Mouse (Mus musculus): ENCODE data around the gene Ikzf2.

The Ikzf2 gene

DNA sequence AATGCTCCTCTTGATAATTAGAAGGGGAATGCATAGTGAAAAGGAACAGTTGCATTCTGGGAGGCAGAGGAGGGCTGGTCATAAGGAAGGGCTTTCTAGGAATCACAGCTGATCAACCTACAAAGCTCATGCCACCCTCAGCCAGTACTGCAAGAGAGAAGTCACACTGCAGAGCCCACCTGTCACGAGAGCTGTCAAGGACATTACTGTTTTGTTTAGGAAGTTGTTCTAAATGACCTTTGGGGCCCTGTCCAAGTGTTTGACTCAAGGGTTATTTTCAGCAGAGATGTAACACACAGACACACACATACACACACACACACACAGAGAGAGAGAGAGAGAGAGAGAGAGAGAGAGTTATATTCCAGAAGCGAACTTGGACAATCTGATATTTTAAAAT lies 27.3 kb downstream of the Ikzf2 start:
- DNase-seq (ENCODE audit: low spot score) = no peak

DNA sequence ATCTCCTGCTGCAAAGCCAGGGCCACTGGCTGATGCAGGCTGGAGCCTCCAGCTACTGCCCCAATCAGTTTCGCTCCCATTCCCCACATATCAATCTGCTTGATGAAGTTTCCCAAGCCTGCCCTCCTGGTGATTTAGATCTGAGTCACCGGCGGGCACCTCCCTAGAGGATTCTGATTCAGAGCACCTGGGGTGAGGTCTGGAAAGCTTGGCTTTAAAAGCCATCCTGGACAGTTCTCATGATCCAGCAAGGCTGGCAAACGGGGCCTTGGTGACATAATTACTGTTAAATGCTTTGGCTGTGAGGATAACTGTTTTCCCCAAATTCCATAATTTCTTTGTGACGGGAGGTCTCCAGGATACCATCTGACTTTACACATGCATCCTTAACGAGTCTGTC lies 29.0 kb downstream of the Ikzf2 start:
- no peak for DNase-seq (ENCODE audit: low spot score)

DNA sequence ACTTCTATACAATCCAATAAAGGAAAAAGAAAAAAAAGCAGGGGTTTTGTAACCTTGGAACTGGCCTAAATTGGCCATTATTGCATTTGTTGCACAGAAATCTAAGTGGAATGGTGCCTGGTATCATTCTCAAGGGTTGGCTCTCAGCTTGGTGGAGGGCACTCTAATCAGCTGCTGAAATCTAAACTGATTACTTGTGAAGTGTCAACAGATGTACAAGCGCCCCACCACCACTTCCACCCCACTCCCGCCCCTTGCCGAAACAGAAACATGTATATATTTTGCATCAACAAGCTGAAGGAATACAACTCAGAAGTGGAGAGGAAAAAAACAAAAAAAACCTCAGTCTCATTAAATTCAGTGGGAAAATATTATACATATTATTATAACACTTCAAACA lies 29.6 kb downstream of the Ikzf2 start:
- DNase-seq (ENCODE audit: low spot score) = no peak

DNA sequence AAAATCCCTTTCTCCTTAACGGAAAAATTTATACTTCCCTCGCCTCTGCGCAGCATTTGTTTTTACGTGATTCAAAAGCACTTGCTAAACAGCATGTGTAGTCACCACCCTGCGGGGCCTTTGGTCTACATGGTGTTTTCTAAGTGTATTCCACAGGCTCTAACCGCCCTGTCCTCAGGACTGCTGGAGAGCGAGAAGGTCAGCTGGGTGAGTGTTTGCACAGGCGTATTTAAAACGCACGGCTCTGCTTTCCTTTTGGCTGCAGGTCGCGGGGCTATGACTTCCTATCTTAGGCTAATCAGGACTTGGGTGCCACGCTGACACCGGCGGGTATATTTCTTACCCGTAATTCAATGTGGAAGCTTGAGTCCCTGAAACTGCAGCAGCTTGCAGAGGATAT lies 30.1 kb downstream of the Ikzf2 start:
- no peak for DNase-seq (ENCODE audit: low spot score)

DNA sequence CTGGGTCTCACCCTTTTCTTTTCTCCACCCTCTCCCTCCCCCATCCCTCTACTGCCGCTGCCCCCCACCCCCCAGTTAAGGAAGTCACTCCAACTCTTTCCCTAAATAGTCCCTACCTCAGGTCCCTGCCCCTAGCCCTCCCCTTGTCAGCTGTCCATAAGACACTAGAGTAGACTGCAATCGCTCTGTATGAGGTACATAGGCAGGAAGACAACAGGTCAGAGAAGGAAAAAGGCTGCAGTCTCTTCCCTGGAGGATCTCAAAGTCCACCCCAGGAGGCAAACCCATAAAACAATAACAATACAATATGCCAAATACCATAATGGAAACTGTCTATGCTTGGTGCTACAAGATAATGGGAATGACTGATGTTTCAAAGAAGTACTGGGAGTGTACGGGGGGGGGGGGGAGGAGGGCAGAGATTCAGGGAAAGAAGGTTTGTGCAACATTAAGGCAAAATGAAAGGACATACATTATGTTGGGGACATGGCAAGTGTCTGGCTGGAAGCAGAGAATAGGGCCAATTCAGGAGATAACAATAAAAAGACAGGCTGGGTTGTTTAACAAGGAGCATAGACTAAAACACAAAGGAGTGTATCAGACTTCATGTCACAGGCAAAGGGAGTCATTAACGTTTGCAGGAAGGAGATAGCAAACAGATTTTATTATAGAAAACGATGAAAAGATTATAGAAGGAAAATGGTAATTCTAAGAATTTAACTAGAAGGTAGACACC lies 30.8 kb downstream of the Ikzf2 start:
- no peak for DNase-seq (ENCODE audit: low spot score)

DNA sequence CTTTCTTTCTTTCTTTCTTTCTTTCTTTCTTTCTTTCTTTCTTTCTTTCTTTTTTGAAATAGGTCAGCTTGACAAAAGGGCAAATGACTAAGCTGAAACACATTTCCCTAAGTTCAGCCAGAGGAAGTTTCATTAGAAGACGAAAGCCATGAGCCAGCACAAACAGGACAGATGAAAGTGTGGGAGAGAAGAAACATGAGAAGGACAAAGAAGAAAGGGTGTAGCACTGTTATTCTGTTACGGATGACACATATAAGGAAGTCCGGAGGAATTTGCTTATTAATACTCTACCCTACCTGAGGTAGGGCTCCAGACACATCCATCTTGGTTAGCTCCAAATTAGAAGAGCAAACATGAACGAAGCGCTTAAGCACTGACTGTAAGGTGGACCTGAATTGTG lies 31.7 kb downstream of the Ikzf2 start:
- DNase-seq (ENCODE audit: low spot score) = no peak

DNA sequence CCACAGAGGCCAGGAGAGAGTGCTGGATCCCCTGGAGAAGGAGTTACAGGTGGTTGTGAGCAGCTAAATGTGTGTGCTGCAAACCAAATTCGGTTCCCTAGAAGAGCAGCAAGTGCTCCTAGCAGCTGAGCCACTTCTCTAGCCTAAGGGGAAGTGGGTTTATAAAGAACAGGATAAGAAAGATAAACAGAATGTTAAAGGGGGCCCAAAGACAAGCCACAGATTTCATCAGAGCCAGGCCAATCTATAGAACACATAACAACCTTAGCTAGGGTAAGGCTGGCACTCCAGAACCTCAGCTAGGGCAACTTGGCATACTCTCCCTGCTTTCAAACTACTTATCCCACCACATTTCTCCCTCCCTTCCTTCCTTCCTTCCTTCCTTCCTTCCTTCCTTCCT lies 32.1 kb downstream of the Ikzf2 start:
- no peak for DNase-seq (ENCODE audit: low spot score)

DNA sequence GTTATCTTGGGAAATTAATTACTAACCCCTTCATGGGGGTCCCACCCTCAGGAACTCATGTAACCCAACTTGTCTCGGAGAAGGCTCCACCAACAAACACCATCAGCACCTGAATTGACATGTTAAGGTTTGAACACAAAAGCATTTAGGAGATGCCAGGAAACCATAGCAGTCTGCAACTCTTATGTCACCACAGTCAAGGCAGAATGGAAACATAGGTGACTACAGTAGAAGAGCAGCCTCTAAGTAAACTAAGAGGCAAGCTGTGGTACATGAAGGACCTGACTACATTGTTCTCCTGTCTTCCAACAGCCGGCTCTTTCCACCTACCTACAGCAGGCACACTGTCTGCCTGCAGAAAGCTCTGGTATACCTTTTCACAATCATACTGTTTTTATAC lies 33.6 kb downstream of the Ikzf2 start:
- no peak for DNase-seq (ENCODE audit: low spot score)

DNA sequence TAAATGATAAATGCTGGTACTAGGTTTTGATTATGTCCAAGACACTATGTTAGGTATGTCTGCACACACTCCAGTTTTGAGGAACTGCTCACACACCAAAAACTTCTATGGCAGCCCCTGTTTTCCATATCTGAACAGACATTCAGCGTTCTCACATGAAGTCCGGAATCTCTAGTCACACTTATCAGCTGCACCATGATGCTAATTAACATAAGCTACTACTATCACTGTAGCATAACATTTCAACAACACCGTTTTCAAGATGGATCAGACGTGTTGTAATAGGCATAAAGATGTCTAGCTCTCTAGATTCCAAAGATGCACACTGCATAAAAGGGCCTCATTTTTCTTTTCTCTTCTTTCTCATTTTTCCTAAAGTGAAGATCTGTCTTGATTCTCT lies 43.9 kb downstream of the Ikzf2 start:
- DNase-seq (ENCODE audit: low spot score) = no peak

DNA sequence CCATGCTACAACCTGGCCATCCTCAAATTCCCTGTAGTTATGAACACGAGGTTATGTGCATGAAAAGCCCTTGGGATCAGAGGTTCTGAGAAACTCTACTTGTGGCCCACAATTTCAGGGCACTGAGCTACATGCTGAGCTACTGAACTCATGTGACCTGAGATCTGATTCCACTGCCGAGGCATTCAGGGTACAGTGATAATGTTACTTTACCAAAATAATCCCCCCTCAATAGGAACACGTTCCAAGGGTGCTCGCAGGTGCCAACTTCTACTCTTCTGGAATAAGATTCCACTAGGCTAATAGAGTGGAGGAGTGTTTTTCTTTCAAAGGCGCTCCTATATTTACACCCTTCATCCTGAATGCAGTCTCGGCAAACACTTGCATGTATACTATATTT lies 45.1 kb downstream of the Ikzf2 start:
- no peak for DNase-seq (ENCODE audit: low spot score)

DNA sequence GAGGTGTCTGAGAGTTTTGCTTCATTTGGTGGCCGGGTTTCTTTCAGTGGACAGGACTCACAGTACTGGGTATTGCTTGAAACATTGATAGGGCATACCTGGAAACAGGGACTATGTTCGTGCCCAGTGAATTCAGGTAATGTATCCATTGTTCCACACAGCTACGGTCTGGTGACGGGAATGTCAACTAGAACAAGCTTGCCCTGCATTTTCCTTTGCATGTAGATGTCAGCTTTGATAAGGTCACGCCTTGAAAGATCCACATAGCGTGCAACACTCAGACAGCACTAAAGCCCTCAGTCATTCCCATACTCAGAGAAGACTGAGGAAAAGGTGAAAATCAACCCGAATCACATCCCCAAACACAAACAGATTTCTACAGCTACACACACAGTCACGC lies 48.7 kb downstream of the Ikzf2 start:
- no peak for DNase-seq (ENCODE audit: low spot score)

DNA sequence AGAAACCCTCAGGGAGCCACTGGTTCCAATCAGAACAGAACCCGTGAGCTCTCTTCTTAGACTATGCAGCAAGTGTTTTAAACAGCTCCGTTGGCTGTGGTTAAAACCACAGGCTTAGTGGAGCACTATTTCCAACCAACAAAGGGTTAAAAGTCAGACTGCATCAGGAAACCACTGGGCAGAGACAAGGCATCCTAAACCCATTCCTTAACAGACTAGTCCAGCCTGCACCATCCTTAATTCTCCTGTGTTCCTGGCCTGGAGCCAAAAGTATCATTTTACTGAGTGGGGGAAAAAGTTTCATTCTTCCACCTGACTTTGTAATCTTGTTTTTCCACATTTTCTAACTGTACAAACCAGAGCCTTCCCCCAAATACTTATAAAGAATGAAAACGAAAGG lies 49.1 kb downstream of the Ikzf2 start:
- peak; percentile 11 for DNase-seq (ENCODE audit: low spot score)

DNA sequence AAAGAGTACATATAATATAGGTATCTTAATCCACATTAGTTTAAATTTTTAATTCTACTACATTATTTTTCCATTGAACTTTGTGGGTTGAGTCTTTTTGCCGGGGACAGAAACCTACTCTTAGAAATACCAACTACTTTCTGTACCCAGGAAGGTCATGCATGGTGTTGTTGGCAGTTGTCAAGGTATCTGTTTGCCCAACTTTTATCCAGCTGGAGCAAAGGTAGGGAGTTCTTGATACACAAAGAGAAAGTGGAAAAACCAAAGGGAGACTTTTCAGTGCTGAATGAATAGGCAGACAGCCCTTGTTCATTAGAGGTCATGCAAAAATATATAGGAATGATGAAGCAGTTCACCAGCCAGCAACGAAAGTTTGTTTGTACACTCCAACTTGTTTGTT lies 52.8 kb downstream of the Ikzf2 start:
- DNase-seq (ENCODE audit: low spot score) = no peak

DNA sequence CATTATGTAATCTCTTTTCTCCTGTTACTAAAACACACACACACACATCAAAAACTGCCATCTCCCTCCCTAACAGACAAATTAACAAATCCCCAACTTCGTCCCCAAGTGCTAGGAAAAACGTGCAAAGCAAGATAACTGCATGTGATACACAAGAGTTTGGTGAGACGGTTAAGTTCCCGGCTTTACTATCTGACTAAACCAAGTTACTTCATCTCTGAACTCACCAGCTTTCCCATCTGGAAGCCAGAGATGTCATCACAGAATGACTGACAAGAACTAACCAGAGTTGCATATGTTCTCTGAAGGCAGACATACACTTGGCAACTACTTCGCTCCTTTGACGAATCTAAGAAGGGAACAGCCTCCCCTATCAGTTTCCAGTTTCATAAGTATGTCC lies 56.5 kb downstream of the Ikzf2 start:
- no peak for DNase-seq (ENCODE audit: low spot score)

DNA sequence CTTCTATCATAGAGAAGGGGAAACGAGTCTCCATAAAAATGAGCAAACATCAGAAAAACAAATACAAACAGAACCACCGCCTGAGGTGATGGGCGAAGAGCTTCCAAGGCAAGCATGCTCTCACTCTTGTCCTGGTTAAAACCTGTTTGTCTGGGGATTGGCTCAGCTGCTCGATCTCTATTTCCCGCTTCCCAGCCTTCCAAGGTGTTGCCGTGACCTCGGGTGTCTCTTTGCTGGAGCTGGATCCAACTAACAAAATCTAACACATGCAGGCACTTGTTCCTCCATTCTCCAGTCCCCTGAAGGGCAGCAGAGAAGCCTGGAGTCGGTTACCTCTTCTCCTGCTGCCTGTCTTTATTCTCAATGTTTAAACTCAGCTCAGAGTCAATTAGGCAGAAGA lies 57.5 kb downstream of the Ikzf2 start:
- no peak for DNase-seq (ENCODE audit: low spot score)

DNA sequence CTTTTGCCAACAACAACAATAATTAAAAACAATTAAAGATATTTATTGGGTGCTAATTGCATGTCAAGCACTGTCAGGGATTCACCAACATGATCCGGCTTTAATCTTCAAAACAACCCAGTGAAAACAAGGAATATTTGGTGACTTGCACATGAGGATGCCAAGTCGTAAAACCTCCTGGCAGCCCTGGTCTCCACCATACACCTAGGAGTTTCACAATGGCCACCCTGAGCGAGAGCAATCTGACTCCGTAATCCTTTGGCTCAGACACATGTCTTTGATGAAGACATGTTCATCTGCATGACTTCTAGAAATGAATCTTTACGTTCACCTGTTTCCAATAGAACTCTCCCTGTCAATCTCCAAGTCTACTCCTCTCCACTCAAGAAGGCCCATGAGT lies 75.0 kb downstream of the Ikzf2 start:
- DNase-seq (ENCODE audit: low spot score) = no peak

DNA sequence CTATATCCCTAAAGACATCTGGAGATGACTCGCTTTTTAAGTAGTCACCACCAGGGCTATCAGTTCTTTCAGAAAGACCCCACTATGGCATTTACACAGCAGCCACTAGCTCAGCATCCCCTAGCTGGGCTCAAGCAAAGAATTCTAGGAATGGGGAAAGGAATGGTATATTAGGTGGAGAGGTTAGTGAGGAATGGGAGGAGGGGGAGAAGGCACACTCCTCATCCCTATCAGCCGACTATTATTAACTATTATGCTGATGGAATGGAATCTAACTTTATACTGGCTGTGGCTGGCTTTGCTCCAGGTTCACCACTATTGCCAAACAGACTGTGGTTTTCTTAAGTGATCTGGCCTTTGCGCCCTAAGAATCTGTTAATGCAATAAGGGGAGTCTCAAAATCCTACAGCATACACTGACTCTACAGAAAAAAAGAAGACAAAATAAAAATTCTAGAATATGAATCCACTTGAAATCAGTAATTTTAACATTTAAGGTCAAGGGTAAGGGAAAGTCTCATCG lies 75.8 kb downstream of the Ikzf2 start:
- DNase-seq (ENCODE audit: low spot score) = no peak

DNA sequence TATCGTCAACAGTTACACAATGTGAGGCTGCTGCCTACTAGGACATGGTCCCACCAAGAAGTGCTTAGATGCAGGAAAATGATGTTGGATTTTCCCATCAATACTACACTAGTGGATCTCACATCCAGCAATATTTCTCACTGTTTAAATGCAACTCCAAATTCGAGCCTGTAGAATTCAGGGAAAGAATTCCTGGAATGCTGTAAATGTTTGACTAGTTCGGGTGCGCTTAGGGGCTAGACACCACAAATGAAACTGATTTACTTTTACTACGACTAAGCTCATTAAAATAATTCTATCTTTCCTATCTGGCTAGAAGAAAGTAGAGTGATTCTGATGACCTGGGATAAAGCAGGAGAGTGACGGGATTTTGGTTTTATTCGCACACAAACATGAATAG lies 76.3 kb downstream of the Ikzf2 start:
- DNase-seq (ENCODE audit: low spot score) = no peak

DNA sequence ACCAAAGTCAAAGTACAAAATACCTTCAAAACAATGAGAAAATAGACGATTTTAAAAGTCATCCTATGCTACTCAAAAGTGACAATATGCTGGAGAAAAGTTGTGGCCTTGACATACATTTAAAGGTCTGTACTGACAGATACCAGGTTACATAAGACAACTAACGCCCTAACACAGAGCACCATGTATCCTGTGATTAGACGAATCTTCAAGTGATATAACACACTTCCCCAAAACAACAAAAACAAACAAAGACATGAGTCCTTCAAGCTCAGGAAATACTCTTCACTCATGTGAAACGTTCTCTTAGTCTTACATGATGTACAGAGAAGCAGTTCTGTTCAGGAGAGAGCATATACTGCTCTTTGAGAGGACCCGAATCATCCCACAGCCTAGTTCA lies 78.2 kb downstream of the Ikzf2 start:
- DNase-seq (ENCODE audit: low spot score) = no peak

DNA sequence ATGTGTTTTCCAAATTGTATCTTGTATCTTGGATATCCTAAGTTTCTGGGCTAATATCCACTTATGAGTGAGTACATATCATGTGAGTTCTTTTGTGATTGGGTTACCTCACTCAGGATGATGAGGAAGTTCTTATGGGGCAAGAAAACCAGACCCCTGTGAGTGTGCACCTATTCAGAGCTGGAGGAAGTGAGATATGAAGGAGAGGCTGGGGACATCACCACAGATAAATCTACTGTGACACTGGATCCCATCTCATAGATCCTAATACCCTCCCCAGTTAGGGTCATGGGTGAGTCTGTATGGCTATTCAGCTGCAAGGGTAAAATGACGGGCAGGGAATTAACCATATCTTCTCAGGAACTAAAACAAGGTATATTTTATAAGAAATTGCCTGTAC lies 80.2 kb downstream of the Ikzf2 start:
- no peak for DNase-seq (ENCODE audit: low spot score)

DNA sequence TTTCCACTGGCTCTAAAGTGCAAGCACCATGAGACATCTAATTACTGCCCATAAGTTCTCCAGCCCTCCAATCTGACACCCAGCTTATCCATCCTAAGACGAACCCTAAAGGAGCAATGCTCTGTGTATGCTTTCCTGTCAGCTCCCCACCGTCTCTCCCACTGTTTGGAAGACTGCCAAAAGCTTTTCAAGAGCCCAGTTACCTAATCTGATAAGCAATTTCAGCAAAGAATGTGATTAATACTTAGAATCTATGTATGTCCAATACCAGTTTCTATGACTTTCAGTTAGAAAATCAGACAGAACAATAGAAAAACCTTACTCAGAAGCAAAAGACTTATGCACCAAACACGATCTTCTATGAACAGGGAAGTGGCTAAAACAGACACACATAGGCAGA lies 82.8 kb downstream of the Ikzf2 start:
- DNase-seq (ENCODE audit: low spot score) = no peak

DNA sequence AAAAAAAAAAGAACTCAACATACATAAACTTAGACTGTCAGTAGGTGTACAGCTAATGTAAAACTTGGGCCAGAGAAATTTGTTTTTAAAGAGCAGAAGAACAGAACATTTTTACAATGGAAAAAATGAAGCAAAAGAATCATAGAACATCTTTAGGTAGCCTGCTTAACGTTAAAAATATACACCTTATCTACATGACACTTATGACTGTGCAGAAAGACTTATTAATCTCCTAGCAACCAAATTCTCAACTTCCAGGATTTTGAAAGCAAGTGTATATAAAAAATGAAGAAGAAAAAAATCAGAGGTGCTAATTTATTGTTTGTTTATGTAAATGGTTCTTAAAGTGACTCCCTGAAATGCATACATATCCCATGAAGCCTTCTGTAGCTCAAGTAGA lies 86.1 kb downstream of the Ikzf2 start:
- DNase-seq (ENCODE audit: low spot score) = no peak

DNA sequence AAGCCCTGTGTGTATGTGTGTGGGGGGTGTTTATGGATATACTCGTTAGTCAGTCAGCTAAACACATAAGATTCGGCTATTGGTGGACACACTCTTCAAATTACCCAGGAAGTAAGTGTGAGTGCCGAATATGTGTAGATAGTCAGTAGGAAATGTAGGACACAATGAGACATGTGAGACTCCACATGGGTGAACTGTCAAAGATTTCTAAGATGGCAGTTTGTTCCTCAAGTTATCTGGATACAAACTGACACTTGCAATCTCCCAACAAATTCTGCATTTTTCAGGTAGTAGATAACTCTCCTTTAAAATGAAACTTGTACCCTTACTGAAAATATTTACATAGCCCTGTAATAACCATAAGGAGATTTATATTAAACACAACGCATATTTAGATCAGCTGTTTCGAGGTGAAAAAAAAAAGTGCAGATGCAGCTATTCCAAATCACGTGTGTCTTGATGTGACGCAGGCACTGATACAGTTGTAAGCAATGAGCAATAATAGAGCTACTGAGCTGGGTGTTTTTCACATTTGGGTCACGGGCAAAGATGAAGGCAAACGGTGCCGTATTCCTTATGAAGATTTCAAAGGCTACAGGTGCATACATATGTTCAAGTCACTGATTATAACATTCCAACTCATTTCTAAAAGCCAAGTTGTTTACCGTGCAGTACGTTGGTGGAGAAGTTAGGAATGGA lies 87.8 kb downstream of the Ikzf2 start:
- no peak for DNase-seq (ENCODE audit: low spot score)

DNA sequence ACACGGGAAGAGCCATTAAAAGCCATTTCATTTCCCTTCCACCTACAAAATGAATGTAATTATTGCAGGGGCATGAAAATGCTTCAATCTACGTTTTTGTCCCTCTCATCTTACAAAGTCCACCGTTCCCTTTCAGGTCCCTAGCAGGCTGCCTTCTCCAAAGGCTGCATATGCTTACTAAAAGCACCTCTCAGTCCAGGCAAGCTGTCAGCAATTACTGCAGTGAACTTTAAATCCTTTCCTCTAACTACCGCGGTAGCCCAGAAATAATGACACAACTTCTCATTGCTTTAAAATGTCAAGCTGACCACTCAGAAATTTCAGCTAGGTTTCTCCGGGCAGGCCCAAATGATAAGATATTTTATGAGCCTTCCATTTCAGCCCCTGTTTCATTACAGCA lies 95.2 kb downstream of the Ikzf2 start:
- no peak for DNase-seq (ENCODE audit: low spot score)
